Comparison of ENCODE assay signal across 20 mouse cellular contexts in the genomic region with DNA sequence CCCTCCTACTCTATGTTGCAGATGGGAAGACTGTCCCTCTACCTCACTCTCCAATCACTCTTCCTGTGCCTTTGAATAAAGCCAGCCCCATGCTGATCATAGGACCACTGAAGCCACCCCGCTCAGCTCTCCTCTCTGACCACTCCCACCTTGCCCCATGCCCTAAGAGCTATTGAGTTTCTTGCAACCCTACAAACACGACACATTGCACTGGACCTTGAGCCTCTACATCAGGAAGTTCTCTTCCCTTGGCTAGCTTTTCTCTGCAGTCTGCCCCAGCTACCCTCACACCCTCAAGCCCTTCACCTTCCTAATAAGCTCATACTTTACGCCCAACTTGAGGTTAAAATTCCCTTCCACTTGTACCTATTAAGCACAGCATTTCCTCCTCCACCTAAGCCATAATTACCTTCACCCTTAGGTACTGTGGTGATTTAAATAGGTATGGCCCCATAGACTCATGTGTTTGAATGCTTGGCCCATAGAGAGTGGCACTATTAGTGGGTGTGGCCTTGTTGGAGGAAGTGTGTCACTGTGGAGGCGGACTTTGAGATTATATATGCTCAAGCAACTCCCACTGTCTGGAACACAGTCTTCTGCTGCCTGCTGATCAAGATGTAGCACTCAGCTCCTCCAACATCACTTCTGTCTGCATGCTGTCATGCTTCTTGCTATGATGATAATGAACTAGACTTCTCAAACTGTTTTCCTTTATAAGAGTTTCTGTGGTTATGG.
"Had no signal": no experiment of that assay in that cellular context is flagged by ENCODE, and none has a peak within 500 bp of the region (broad histone marks: within the 10 kb centered on the region; RNA-seq: fewer than 3 reads in every experiment).

No protein-coding gene starts in this region.

- H3K4me2 ChIP-seq: limb, embryonic 12.5 days; limb, embryonic 15.5 days; lung, embryonic 14.5 days; midbrain, embryonic 12.5 days; midbrain, embryonic 15.5 days; neural tube, embryonic 12.5 days; neural tube, embryonic 15.5 days; stomach, embryonic 15.5 days had no signal

- H3K27ac ChIP-seq: limb, embryonic 12.5 days; limb, embryonic 15.5 days; macrophage; midbrain, embryonic 12.5 days; midbrain, embryonic 15.5 days; neural tube, embryonic 12.5 days; neural tube, embryonic 15.5 days; stomach, embryonic 15.5 days had no signal

- H3K27me3 ChIP-seq: midbrain, embryonic 15.5 days; neural tube, embryonic 12.5 days; neural tube, embryonic 15.5 days; stomach, embryonic 15.5 days had no signal

- H3K4me3 ChIP-seq: limb, embryonic 12.5 days; limb, embryonic 15.5 days; midbrain, embryonic 12.5 days; midbrain, embryonic 15.5 days; neural tube, embryonic 12.5 days; neural tube, embryonic 15.5 days; stomach, embryonic 15.5 days had no signal

- DNase-seq: kidney, adult 18-20 months; kidney, adult 9 months; kidney, postnatal 14 days; kidney, postnatal 4 days; left cerebral cortex, postnatal 4 days; lung, embryonic 14.5 days; right cerebral cortex, adult 18-20 months; right cerebral cortex, postnatal 14 days; right cerebral cortex, postnatal 4 days; spleen, adult 18-20 months; thymus, postnatal 36 days had no signal

- H3K36me3 ChIP-seq: limb, embryonic 12.5 days; limb, embryonic 15.5 days; midbrain, embryonic 12.5 days; midbrain, embryonic 15.5 days; neural tube, embryonic 12.5 days; neural tube, embryonic 15.5 days; stomach, embryonic 15.5 days had no signal

- ATAC-seq: lung, postnatal 0 days; midbrain, embryonic 15.5 days had no signal

- H3K9me3 ChIP-seq: limb, embryonic 12.5 days; limb, embryonic 15.5 days; midbrain, embryonic 12.5 days; midbrain, embryonic 15.5 days; neural tube, embryonic 12.5 days; neural tube, embryonic 15.5 days; stomach, embryonic 15.5 days had no signal

- H3K9ac ChIP-seq: limb, embryonic 12.5 days; limb, embryonic 15.5 days; lung, embryonic 14.5 days; midbrain, embryonic 12.5 days; midbrain, embryonic 15.5 days; neural tube, embryonic 12.5 days; neural tube, embryonic 15.5 days; stomach, embryonic 15.5 days had no signal
